18 mouse cellular contexts compared by ENCODE assay signal in the genomic region with DNA sequence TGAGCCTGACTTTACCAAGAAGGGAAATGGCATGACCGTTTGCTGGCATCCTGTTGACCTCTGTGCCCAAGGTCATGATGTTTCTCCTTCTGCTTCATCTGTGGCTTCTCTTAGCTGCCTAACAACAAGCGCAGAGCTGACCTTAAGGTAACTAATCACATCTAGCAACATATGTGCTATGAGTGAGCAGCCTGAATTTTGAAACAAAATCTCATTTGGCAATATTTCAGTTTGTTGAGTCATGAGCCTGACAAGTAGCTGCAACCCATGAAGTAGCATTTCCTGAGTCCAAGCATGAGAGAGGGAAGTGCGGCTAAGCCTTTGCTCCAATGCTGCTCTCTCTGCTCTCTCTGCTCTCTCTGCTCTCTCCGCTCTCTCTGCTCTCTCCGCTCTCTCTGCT. TPM values are rescaled to one million over a fixed set of nuclear protein-coding genes. Genes with fewer than 3 reads are reported as not detected.
DNase-seq lines count a peak whose midpoint lies in the region; ATAC-seq and TF ChIP-seq lines count a peak whose summit lies in the region.
"Had no signal": no experiment of that assay in that cellular context is flagged by ENCODE, and none has a peak within 500 bp of the region (broad histone marks: within the 10 kb centered on the region; RNA-seq: fewer than 3 reads in every experiment).

No protein-coding gene starts in this region.

- H3K4me2 ChIP-seq in lung, embryonic 14.5 days: no peak overlapping the region
- peak overlapping the region; percentile 57 for H3K4me2 ChIP-seq in myocyte (ENCODE audit: low read depth)
- H3K4me2 ChIP-seq: embryonic facial prominence, embryonic 12.5 days; liver, embryonic 15.5 days; midbrain, embryonic 15.5 days had no signal

- no peak for ATAC-seq in lung, embryonic 14.5 days (ENCODE audit: insufficient read depth)
- ATAC-seq: forebrain, embryonic 16.5 days; midbrain, embryonic 15.5 days had no signal

- TF ChIP-seq RAD21 in MEL (IDR thresholded peaks at IDR 0.05; ENCODE audit: low read depth, low read length): no peak

- no peak overlapping the region for H3K4me3 ChIP-seq in lung, embryonic 14.5 days (ENCODE audit: low read depth, low read length)
- H3K4me3 ChIP-seq in MEL (ENCODE audit: control insufficient read depth in 1 of 2, insufficient read depth in 1 of 2, low read depth in 2 of 2, low read length in 2 of 2) (no peak overlapping the region), myocyte (no peak overlapping the region)
- no peak overlapping the region for H3K4me3 ChIP-seq in embryonic fibroblast, embryonic 13.5 days (ENCODE audit: insufficient read depth, low read length)
- H3K4me3 ChIP-seq: embryonic facial prominence, embryonic 12.5 days; liver, embryonic 15.5 days; midbrain, embryonic 15.5 days had no signal

- H3K27ac ChIP-seq in lung, embryonic 14.5 days (ENCODE audit: low read depth): no peak overlapping the region
- H3K27ac ChIP-seq in MEL (ENCODE audit: control insufficient read depth, low read depth, low read length): no peak overlapping the region
- peak overlapping the region; percentile 24; the same call in 1 of the 2 replicates for H3K27ac ChIP-seq in embryonic fibroblast, embryonic 13.5 days (ENCODE audit: insufficient read depth, low read length)
- H3K27ac ChIP-seq: embryonic facial prominence, embryonic 12.5 days; liver, embryonic 15.5 days; midbrain, embryonic 15.5 days; stomach, postnatal 0 days had no signal

- H3K9me3 ChIP-seq in lung, embryonic 14.5 days (ENCODE audit: low read depth, low read length): no peaks in the 10 kb centered on the region
- H3K9me3 ChIP-seq in MEL (replicated peaks; ENCODE audit: insufficient read depth, low read length): no peaks in the 10 kb centered on the region
- H3K9me3 ChIP-seq: embryonic facial prominence, embryonic 12.5 days; liver, embryonic 15.5 days; midbrain, embryonic 15.5 days had no signal

- no peaks in the 10 kb centered on the region for H3K36me3 ChIP-seq in lung, embryonic 14.5 days (ENCODE audit: insufficient read depth)
- H3K36me3 ChIP-seq in MEL (ENCODE audit: control insufficient read depth in 1 of 2, insufficient read depth in 2 of 2, low read length in 2 of 2) (peaks cover 0 to 34% of the 10 kb centered on the region in 2 experiments; a peak in 2 of 4 replicates), myocyte (ENCODE audit: control insufficient read depth, insufficient read depth) (no peaks in the 10 kb centered on the region)
- H3K36me3 ChIP-seq: embryonic facial prominence, embryonic 12.5 days; liver, embryonic 15.5 days; midbrain, embryonic 15.5 days had no signal

- H3ac ChIP-seq in myocyte (ENCODE audit: control insufficient read depth, insufficient read length): no peak overlapping the region

- H3K79me2 ChIP-seq in MEL (ENCODE audit: control insufficient read depth, insufficient read depth, low read length, poor library complexity): no peaks in the 10 kb centered on the region
- H3K79me2 ChIP-seq in myocyte (ENCODE audit: control insufficient read depth, insufficient read depth): no peaks in the 10 kb centered on the region

- TF ChIP-seq POLR2A in MEL (IDR thresholded peaks at IDR 0.05; ENCODE audit: control insufficient read depth in 1 of 2, insufficient read depth in 1 of 2, low read depth in 1 of 2, low read length in 2 of 2, poor library complexity in 1 of 2) (no peak), myocyte (IDR thresholded peaks at IDR 0.05; ENCODE audit: insufficient read length, low read depth) (no peak)
- no peak for TF ChIP-seq POLR2A in embryonic fibroblast, embryonic 13.5 days (IDR thresholded peaks at IDR 0.05; ENCODE audit: low read depth, low read length)

- no peaks in the 10 kb centered on the region for H3K27me3 ChIP-seq in lung, embryonic 14.5 days (ENCODE audit: insufficient read depth, low read length)
- H3K27me3 ChIP-seq in MEL (ENCODE audit: control insufficient read depth in 1 of 2, insufficient read depth in 2 of 2, low read length in 2 of 2) (no peaks in the 10 kb centered on the region), myocyte (ENCODE audit: control insufficient read depth, insufficient read depth, insufficient read length) (no peaks in the 10 kb centered on the region)
- H3K27me3 ChIP-seq: embryonic facial prominence, embryonic 12.5 days; liver, embryonic 15.5 days; midbrain, embryonic 15.5 days had no signal

- no peak for TF ChIP-seq CTCF in lung, embryonic 14.5 days (IDR thresholded peaks at IDR 0.05; ENCODE audit: low read depth)
- TF ChIP-seq CTCF in MEL (IDR thresholded peaks at IDR 0.05 in 2 of 3, conservative IDR thresholded peaks at IDR 0.05 in 1 of 3; ENCODE audit: control insufficient read depth in 1 of 3, insufficient read depth in 1 of 3, low read depth in 2 of 3, low read length in 3 of 3, poor library complexity in 1 of 3, severe bottlenecking in 1 of 3): no peak
- no peak for TF ChIP-seq CTCF in embryonic fibroblast, embryonic 13.5 days (IDR thresholded peaks at IDR 0.05; ENCODE audit: borderline replicate concordance, insufficient read depth, low read length)

- H3K4me1 ChIP-seq in lung, embryonic 14.5 days (ENCODE audit: insufficient read depth): no peaks in the 10 kb centered on the region
- H3K4me1 ChIP-seq in MEL (ENCODE audit: control insufficient read depth in 1 of 2, insufficient read depth in 2 of 2, low read length in 2 of 2): peaks cover 14 to 28% of the 10 kb centered on the region in 2 experiments
- H3K4me1 ChIP-seq in embryonic fibroblast, embryonic 13.5 days (ENCODE audit: control insufficient read depth, insufficient read depth, low read length): peaks cover 7% of the 10 kb centered on the region
- H3K4me1 ChIP-seq: embryonic facial prominence, embryonic 12.5 days; midbrain, embryonic 15.5 days had no signal

- no peak for TF ChIP-seq EP300 in MEL (IDR thresholded peaks at IDR 0.05; ENCODE audit: low read depth in 1 of 2, low read length in 2 of 2)

- peak; percentile 27 for DNase-seq in lung, embryonic 14.5 days
- no peak for DNase-seq in lung, postnatal 10 days
- peak; percentile 28 for DNase-seq in MEL (ENCODE audit: low read depth, low spot score)
- DNase-seq in left cerebral cortex, adult 11 months (ENCODE audit: low spot score): no peak
- DNase-seq in spleen, adult 18-20 months: no peak
- DNase-seq: cerebellum, postnatal 10 days had no signal

- no peak overlapping the region for H3K9ac ChIP-seq in lung, embryonic 14.5 days
- no peak overlapping the region for H3K9ac ChIP-seq in MEL (ENCODE audit: control insufficient read depth, low read depth, low read length, poor library complexity, severe bottlenecking)
- H3K9ac ChIP-seq: embryonic facial prominence, embryonic 12.5 days; liver, embryonic 15.5 days; midbrain, embryonic 15.5 days had no signal

- WGBS in lung, embryonic 14.5 days: 83% methylated on average over 5 of the region's 5 CpGs

TF ChIP-seq in MEL, 35 proteins besides CTCF, POLR2A, EP300 and RAD21:
- TF ChIP-seq TAL1 (IDR thresholded peaks at IDR 0.05; ENCODE audit: low read length) (no peak), USF2 (IDR thresholded peaks at IDR 0.05; ENCODE audit: borderline replicate concordance in 1 of 2, insufficient read depth in 1 of 2, low read depth in 1 of 2, low read length in 2 of 2) (no peak), MAX (IDR thresholded peaks at IDR 0.05; ENCODE audit: low read length) (no peak), ZKSCAN1 (IDR thresholded peaks at IDR 0.05; ENCODE audit: low read depth, low read length) (no peak), MYC (IDR thresholded peaks at IDR 0.05; ENCODE audit: low read depth, low read length) (no peak)
TF ChIP-seq in MEL: peak in this region for 0.

TF ChIP-seq in myocyte, 11 proteins besides CTCF, POLR2A, EP300 and RAD21:
- 0 out of 2 replicates have a peak, but pooled peaks have one; percentile 43 for TF ChIP-seq CEBPB (IDR thresholded peaks at IDR 0.05; ENCODE audit: insufficient read depth, poor library complexity, severe bottlenecking)
- TF ChIP-seq MYOG (IDR thresholded peaks at IDR 0.05; ENCODE audit: control insufficient read depth in 1 of 3, insufficient read depth in 1 of 3, insufficient read length in 2 of 3, low read depth in 2 of 3): no peak

RNA-seq across cellular contexts. Expression of gene Cxcl1, which starts 9.4 kb away (rescaled TPM):
- polyA plus RNA-seq in lung, embryonic 14.5 days (2014; fragmentation: Nextera tagmentation; extraction: Ambion mirVana): 0.72 and 1.3 TPM in 2 replicates
- total RNA-seq in MEL (2012; rRNA removed): not detected in 2 replicates
- polyA plus RNA-seq in MEL (2012; ENCODE audit: insufficient read depth in 1 of 2, insufficient read length in 2 of 2, low read depth in 1 of 2, low replicate concordance in 2 of 2, missing spikeins in 1 of 2) (not detected), myocyte (2012; fragmentation: generic; extraction: Trizol) (0.90 TPM)
- 22.0 and 40.1 TPM in 2 replicates for polyA plus RNA-seq in embryonic fibroblast, embryonic 13.5 days (2011; ENCODE audit: insufficient read length, low read depth, missing spikeins)
- polyA plus RNA-seq: forebrain, embryonic 16.5 days had no signal

RNA-seq across cellular contexts. Expression of gene Cxcl2, which starts 22.0 kb away (rescaled TPM):
- polyA plus RNA-seq in lung, embryonic 14.5 days (2014; fragmentation: Nextera tagmentation; extraction: Ambion mirVana): not detected in 2 replicates
- not detected in 2 replicates for total RNA-seq in MEL (2012; rRNA removed)
- polyA plus RNA-seq in MEL (2012; ENCODE audit: insufficient read depth in 1 of 2, insufficient read length in 2 of 2, low read depth in 1 of 2, low replicate concordance in 2 of 2, missing spikeins in 1 of 2) (not detected), myocyte (2012; fragmentation: generic; extraction: Trizol) (not detected)
- 3.1 TPM in 1 of 2 replicates, not detected in the other for polyA plus RNA-seq in embryonic fibroblast, embryonic 13.5 days (2011; ENCODE audit: insufficient read length, low read depth, missing spikeins)
- total RNA-seq: ES-E14; gastrocnemius, postnatal 4 days; left cerebral cortex, postnatal 14 days had no signal
- polyA plus RNA-seq: embryonic facial prominence, embryonic 12.5 days; forebrain, embryonic 16.5 days; heart, postnatal 0 days; intestine, embryonic 14.5 days; liver, embryonic 15.5 days; midbrain, embryonic 15.5 days had no signal

RNA-seq across cellular contexts. Expression of gene Mthfd2l, which starts 49.2 kb away (rescaled TPM):
- 49.9 and 51.2 TPM in 2 replicates for polyA plus RNA-seq in lung, embryonic 14.5 days (2014; fragmentation: Nextera tagmentation; extraction: Ambion mirVana)
- total RNA-seq in MEL (2012; rRNA removed): not detected in 2 replicates
- not detected for polyA plus RNA-seq in MEL (2012; ENCODE audit: insufficient read depth in 1 of 2, insufficient read length in 2 of 2, low read depth in 1 of 2, low replicate concordance in 2 of 2, missing spikeins in 1 of 2)
- polyA plus RNA-seq in embryonic fibroblast, embryonic 13.5 days (2011; ENCODE audit: insufficient read length, low read depth, missing spikeins): 18.5 and 20.1 TPM in 2 replicates
- polyA plus RNA-seq in myocyte (2012; fragmentation: generic; extraction: Trizol): 11.9 TPM

Comparison
In these comparisons a context has a peak if more than half of its experiments do, and no peak if none do; other contexts are left out.
1. DNase-seq: peak in lung, embryonic 14.5 days (single experiment) and MEL (single experiment); none in lung, postnatal 10 days (single experiment), left cerebral cortex, adult 11 months (single experiment) and spleen, adult 18-20 months (0 of 2).
2. RNA of gene Cxcl1, which starts 9.4 kb away (polyA plus RNA-seq): 22.0 to 40.1 TPM in embryonic fibroblast, embryonic 13.5 days; 0.90 TPM in myocyte (single experiment), 0.72 to 1.3 TPM in lung, embryonic 14.5 days and not detected in MEL; every median in the first group is over 10 times any median in the second.
3. RNA of gene Mthfd2l, which starts 49.2 kb away (polyA plus RNA-seq): 49.9 to 51.2 TPM in lung, embryonic 14.5 days, 18.5 to 20.1 TPM in embryonic fibroblast, embryonic 13.5 days and 11.9 TPM in myocyte (single experiment); not detected in MEL; every median in the first group is over 10 times any median in the second.